Mouse (Mus musculus) neural tube, embryonic 14.5 days (tissue): Measurements from ENCODE around the gene Rmdn3. TPM values are rescaled to one million over a fixed set of nuclear protein-coding genes. Genes with fewer than 3 reads are reported as not detected.

ENCODE experiments used
- ATAC-seq: fragments of 200-750 bp; cut with Nextera tagmentation; 2 replicates; pipeline ENCODE4 v1.8.0; 2017; ENCODE audit warnings: low read depth, mild to moderate bottlenecking, moderate TSS enrichment, moderate library complexity
- H3K27ac ChIP-seq: fragments of 300-500 bp; sonication (generic); 2 replicates; pipeline ENCODE4 v1.5.1; 2014; ENCODE audit warnings: low read depth, mild to moderate bottlenecking, control low read depth, low read length, moderate library complexity, mixed read lengths
- H3K27me3 ChIP-seq: fragments of 300-500 bp; sonication (generic); 2 replicates; pipeline ENCODE4 v1.6.1; 2014; ENCODE audit warnings: low read length; ENCODE audit not compliant: control insufficient read depth, insufficient read depth
- H3K36me3 ChIP-seq: fragments of 300-500 bp; sonication (generic); 2 replicates; pipeline ENCODE4 v1.6.1; 2014; ENCODE audit warnings: low read length, mixed read lengths; ENCODE audit not compliant: control insufficient read depth, insufficient read depth
- H3K4me1 ChIP-seq: fragments of 300-500 bp; sonication (generic); 2 replicates; pipeline ENCODE4 v1.6.1; 2014; ENCODE audit warnings: low read length; ENCODE audit not compliant: control insufficient read depth, insufficient read depth
- H3K4me2 ChIP-seq: fragments of 300-500 bp; sonication (generic); 2 replicates; pipeline ENCODE4 v1.6.1; 2014; ENCODE audit warnings: mild to moderate bottlenecking, low read depth, low read length, control low read depth
- H3K4me3 ChIP-seq: fragments of 300-500 bp; sonication (generic); 2 replicates; pipeline ENCODE4 v1.5.1; 2014; ENCODE audit warnings: low read depth, low read length, control low read depth, mixed read lengths
- H3K9ac ChIP-seq: fragments of 300-500 bp; sonication (generic); replicated peaks from 2 replicates; pipeline ENCODE4 v1.6.1; 2014; ENCODE audit warnings: low read depth, mild to moderate bottlenecking, control low read depth, low read length, mixed read lengths
- H3K9me3 ChIP-seq: fragments of 300-500 bp; sonication (generic); 2 replicates; pipeline ENCODE4 v1.6.1; 2016; ENCODE audit warnings: low read length; ENCODE audit not compliant: control insufficient read depth
- WGBS: fragments of 180-500 bp; shearing (Covaris S2); extraction: QIAGEN DNeasy Blood & Tissue Kit; methylation state at CpG from one replicate; pipeline ENCODE4 v1.1.7; 2014; 5-methylcytosine and 5-hydroxymethylcytosine counted together
- polyA plus RNA-seq: library from polyadenylated mRNA; unstranded; fragments of >200 nt; fragmentation: Nextera tagmentation; extraction: Ambion mirVana; gene quantifications from 2 replicates; pipeline ENCODE4 v1.2.1, GENCODE M21; 2014

The Rmdn3 gene
- polyA plus RNA-seq, 1 experiment from 2014 or later = 44.6 TPM

DNA sequence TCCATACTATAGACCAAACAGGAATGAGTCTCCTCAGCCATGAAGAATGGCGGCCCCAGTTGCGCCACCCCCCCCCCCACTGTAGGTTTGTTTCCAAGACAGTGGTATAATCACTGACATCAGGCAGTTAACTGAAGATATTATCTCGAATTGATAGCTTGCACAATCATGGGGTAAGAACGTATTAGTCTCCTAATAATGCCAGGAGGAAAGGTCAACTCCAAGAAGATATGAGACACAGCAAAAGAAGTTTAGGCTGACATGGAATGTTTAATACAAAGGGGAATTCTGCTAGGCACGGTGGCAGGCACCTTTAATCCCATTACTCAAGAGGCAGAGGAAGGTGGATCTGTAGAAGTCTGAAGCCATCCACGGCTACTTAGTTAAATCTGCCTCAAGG lies 10.4 kb downstream of the Rmdn3 start:
- ATAC-seq = no peak
- no peaks in the 10 kb centered on the region for H3K9me3 ChIP-seq
- no peak overlapping the region for H3K4me2 ChIP-seq
- H3K27me3 ChIP-seq = no peaks in the 10 kb centered on the region
- no peak overlapping the region for H3K9ac ChIP-seq
- peaks cover 49% of the 10 kb centered on the region for H3K36me3 ChIP-seq
- H3K4me1 ChIP-seq = no peaks in the 10 kb centered on the region
- 93% methylated on average over 6 of the region's 6 CpGs for WGBS
- H3K4me3 ChIP-seq = no peak overlapping the region
- no peak overlapping the region for H3K27ac ChIP-seq

DNA sequence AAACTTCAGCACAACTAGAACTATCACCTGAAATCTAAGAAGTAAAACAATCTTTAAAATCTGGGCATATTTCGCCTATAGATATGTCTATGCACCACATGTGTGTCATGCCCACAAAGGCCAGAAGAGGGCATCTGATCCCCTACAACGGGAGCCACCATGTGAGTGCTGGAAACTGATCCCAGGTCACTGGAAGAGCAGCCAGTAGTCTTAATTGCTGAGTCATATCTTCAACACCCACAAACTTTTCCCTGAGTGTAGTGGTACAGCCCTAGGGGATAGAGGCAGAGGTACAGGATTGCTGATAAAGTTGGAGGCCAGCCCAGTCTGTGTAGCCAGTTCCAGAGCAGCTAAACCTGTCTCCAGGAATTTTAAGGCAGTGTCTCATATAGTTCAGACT lies 11.6 kb downstream of the Rmdn3 start:
- Histone ChIP-seq H3K27ac (no peak overlapping the region), H3K4me2 (no peak overlapping the region), H3K9me3 (no peaks in the 10 kb centered on the region), H3K36me3 (peaks cover 53% of the 10 kb centered on the region), H3K4me1 (no peaks in the 10 kb centered on the region), H3K9ac (no peak overlapping the region), H3K4me3 (no peak overlapping the region), H3K27me3 (no peaks in the 10 kb centered on the region)
- no peak for ATAC-seq
- WGBS = 88% methylated on average over 2 of the region's 2 CpGs

DNA sequence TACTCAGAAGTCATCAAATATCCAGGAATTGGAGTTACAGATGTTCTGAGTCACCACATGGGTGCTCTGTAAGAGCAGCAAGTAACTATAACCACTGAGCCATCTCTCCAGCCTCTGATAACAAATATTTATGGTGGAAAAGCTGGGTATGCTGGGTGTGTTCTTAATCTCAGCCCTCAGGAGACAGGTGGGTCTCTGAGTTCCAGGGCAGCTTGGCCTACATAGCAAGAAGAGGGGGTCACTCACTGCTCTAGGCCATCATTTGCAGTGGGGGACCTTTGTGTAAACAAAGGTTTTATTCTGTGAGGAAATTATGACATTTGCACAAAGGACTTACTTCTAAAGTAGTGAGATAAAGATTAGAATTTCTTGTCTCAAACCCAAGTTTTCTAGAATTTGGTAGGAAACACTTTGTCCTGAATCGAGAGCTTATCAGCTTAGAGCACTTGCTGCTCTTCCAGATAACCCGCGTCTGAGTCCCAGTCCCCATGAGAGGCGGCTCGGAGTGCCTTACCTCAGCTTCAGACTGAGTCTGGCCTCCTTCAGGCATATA lies 20.4 kb downstream of the Rmdn3 start:
- H3K4me2 ChIP-seq = no peak overlapping the region
- H3K4me1 ChIP-seq = no peaks in the 10 kb centered on the region
- no peak overlapping the region for H3K9ac ChIP-seq
- 91% methylated on average over 5 of the region's 5 CpGs for WGBS
- no peak overlapping the region for H3K4me3 ChIP-seq
- no peak overlapping the region for H3K27ac ChIP-seq
- H3K9me3 ChIP-seq = no peaks in the 10 kb centered on the region
- H3K36me3 ChIP-seq = peaks cover 37% of the 10 kb centered on the region
- no peaks in the 10 kb centered on the region for H3K27me3 ChIP-seq
- no peak for ATAC-seq

DNA sequence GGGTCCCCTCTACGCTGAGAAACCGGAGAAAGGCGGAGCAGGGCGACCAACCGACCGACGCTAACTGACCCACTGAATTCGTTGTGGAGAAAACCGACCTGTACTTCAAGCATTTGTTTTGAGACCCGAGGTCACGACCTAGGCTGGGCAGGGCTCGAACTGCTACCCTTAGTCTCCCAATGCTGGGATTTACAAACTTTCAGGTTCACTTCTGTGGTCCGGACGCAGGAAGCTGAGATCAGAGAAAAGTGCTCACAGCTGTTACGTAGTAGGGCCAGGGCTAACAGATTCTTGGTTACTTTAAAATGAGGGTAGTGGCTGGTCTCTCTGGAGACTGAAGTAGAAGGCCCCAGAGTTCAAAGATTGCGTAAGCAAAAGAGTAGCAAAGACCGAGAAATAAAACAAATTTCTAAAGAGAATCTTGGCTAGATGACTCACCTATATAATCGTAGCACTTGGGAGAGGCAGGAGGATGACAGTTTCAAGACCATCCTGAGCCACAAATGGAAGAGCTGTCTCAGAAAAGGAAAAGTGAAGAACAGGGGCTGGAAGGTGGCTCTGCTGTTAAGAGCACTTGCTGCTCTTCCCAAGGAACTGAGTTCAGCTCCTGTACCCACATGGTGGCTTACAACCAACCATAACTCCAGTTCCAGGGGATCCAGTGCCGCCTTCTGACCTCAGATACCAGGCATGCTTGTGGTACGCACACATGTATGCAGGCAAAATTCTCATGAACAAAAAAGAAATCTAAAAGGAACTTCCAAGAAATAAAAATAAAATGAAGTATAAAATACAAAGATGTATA lies 43.5 kb downstream of the Rmdn3 start:
- Histone ChIP-seq H3K9ac (peak overlapping the region; percentile 9), H3K4me3 (peak overlapping the region; percentile 49), H3K4me2 (peak overlapping the region; percentile 96), H3K27me3 (no peaks in the 10 kb centered on the region), H3K4me1 (peaks cover 5% of the 10 kb centered on the region; the same call in 1 of the 2 replicates), H3K9me3 (no peaks in the 10 kb centered on the region), H3K36me3 (no peaks in the 10 kb centered on the region), H3K27ac (no peak overlapping the region)
- 16% methylated on average over 20 of the region's 20 CpGs for WGBS
- ATAC-seq = no peak

DNA sequence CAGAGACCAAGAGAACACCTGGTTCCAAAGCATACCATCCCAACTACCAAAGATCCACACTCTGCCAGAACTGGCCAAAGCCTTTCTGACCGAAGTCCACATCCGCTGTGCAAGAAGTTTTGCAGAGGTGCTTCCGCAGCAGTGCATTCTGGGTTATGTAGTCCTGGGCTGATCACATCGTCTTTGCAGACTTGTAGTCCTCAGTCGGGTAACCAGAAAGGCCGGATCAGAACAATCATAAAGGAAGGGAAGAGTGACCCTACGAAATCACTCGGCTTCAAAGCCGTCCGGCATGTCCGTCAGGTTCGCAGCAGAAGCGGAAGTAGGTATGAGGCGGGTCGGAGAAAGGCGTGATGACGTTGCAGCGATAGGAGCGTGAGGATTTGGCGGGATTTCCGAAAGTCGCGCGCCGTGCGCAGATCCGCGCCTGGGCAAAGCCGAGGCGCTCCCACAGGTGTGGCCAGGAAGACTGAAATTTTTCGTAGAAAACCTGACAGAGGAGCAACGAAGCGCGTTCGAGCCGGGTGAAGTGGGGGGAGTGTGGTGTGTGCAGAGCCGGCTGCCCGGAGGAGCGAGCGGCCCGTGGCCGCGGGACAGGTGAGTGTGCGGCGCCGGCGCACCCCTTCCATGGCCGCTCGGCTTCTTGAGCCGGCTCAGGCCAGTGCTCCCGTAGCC lies 44.3 kb downstream of the Rmdn3 start, which contains the start of gene Rad51:
Rad51 (plus strand) TSS at position 356 of the 675 bp plus-strand sequence.
- Histone ChIP-seq H3K4me3 (peak within 1 kb of the TSS; percentile 49), H3K9ac (peak within 1 kb of the TSS; percentile 9), H3K27ac (peak within 1 kb of the TSS; percentile 71; the same call in 1 of the 2 replicates), H3K27me3 (no peaks in the 10 kb centered on the region), H3K4me1 (peaks cover 5% of the 10 kb centered on the region; the same call in 1 of the 2 replicates), H3K36me3 (no peaks in the 10 kb centered on the region), H3K4me2 (peak within 1 kb of the TSS; percentile 96), H3K9me3 (no peaks in the 10 kb centered on the region)
- peak; percentile 94 for ATAC-seq
- under 1% methylated on average over 51 of the region's 51 CpGs for WGBS

DNA sequence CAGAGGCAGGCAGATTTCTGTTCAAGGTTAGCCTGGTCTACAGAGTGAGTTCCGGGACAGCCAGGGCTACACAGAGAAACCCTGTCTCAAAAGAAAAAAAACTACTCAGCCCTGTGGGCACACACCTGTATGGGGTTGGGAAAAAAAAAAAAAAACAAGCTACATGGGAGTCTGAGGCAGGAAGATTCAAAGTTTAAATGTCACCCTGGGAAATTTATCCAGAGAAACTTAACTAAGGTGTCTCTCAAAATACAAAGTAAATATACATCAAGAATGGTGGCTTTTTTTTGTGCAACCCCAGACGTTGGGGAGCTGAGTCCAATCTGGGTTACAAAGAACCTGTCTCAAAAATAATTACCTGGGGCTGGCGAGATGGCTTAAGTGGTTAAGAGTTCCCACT lies 45.8 kb downstream of the Rmdn3 start:
- no peak overlapping the region for H3K9ac ChIP-seq
- ATAC-seq = no peak
- peaks cover 5% of the 10 kb centered on the region; the same call in 1 of the 2 replicates for H3K4me1 ChIP-seq
- 94% methylated on average over 3 of the region's 3 CpGs for WGBS
- H3K27me3 ChIP-seq = no peaks in the 10 kb centered on the region
- H3K4me3 ChIP-seq = no peak overlapping the region
- no peaks in the 10 kb centered on the region for H3K36me3 ChIP-seq
- no peaks in the 10 kb centered on the region for H3K9me3 ChIP-seq
- no peak overlapping the region for H3K27ac ChIP-seq
- H3K4me2 ChIP-seq = no peak overlapping the region

DNA sequence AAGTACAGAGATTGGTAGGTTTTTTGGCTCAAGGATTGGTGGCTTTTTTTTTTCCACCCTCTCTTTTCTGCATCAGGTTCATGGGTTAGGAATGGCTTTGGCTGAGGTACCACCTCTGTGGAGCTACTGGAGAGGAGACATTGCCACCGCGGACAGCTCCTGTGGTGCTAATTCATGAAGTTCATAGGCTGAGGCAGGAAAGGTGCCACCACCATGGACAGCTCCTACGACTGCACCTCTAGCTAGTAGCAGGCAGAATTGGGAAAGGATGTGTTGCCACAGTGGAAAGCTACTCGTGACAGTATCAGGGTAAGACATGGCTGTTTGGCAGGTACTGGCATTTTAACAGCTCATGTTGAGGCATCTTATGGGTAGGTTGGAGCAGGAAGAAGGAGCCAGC lies 48.3 kb downstream of the Rmdn3 start:
- Histone ChIP-seq H3K4me2 (no peak overlapping the region), H3K4me3 (no peak overlapping the region), H3K27me3 (no peaks in the 10 kb centered on the region), H3K4me1 (peaks cover 5% of the 10 kb centered on the region; the same call in 1 of the 2 replicates), H3K9ac (no peak overlapping the region), H3K27ac (no peak overlapping the region), H3K9me3 (no peaks in the 10 kb centered on the region), H3K36me3 (no peaks in the 10 kb centered on the region)
- no peak for ATAC-seq
- 62% methylated on average over 4 of the region's 4 CpGs for WGBS

DNA sequence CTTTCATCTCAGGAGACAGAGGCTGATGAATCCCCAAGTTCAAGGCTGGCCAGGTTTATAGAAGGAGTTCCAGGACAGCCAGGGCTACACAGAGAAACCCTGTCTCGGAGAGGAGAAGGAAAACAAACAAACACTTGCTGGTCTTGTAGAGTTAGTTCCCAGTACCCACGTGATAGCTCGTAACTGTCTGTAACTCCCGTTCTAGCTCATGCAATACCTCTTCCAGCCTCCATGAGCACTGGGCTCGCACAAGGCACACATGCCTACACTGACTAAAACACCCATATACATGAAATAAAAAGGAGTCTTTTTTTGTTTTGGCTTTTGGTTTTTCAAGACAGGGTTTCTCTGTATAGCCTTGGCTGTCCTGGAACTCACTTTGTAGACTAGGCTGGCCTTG lies 50.3 kb downstream of the Rmdn3 start:
- Histone ChIP-seq H3K4me3 (no peak overlapping the region), H3K36me3 (no peaks in the 10 kb centered on the region), H3K4me1 (no peaks in the 10 kb centered on the region), H3K9me3 (no peaks in the 10 kb centered on the region), H3K27ac (no peak overlapping the region), H3K27me3 (no peaks in the 10 kb centered on the region), H3K4me2 (no peak overlapping the region), H3K9ac (no peak overlapping the region)
- ATAC-seq = no peak
- WGBS = 87% methylated on average over 5 of the region's 5 CpGs

DNA sequence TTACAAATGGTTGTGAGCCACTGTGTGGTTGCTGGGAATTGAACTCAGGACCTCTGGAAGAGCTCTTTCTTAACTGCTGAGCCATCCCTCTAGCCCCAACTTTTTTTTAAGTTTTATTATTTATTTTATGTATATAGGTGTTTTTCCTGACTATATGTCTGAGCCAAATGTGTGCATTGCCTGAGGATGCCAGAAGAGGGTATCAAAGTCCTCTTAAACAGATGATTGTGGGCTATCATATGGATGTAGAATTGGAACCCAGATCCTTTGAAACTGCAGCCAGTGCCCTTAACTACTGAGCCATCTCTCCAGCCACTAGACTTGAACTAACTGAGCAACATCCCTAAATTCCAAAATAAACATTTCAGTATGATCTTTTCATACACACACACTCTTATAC lies 55.3 kb downstream of the Rmdn3 start:
- no peak for ATAC-seq
- no peak overlapping the region for H3K4me2 ChIP-seq
- H3K4me1 ChIP-seq = no peaks in the 10 kb centered on the region
- H3K4me3 ChIP-seq = no peak overlapping the region
- no peak overlapping the region for H3K9ac ChIP-seq
- H3K36me3 ChIP-seq = no peaks in the 10 kb centered on the region
- H3K27ac ChIP-seq = no peak overlapping the region
- no peaks in the 10 kb centered on the region for H3K27me3 ChIP-seq
- H3K9me3 ChIP-seq = no peaks in the 10 kb centered on the region
